Comparison of ENCODE assay signal across 10 mouse cellular contexts in genomic region chr14:102020161-102020605, GRCm38 (mm10).
DNase-seq lines count a peak whose midpoint lies in the region; ATAC-seq lines count a peak whose summit lies in the region.
"Had no signal": no experiment of that assay in that cellular context is flagged by ENCODE, and none has a peak within 500 bp of the region (broad histone marks: within the 10 kb centered on the region; RNA-seq: fewer than 3 reads in every experiment).

No protein-coding gene starts in this region.

- DNase-seq in embryo, embryonic 11 days, result peak; percentile 14
- DNase-seq in embryo, embryonic 9.5 days (ENCODE audit: extremely low spot score), result no peak
- peak; percentile 22 for DNase-seq in lung, postnatal 10 days
- DNase-seq in lung, postnatal 25 days (ENCODE audit: low spot score), result no peak
- DNase-seq in hindbrain, embryonic 14.5 days (ENCODE audit: low spot score), result peak; percentile 41
- DNase-seq in skeletal muscle tissue, adult 2 months (ENCODE audit: low read depth, low spot score), result peak; percentile 30
- no peak for DNase-seq in thymus, postnatal 10 days (ENCODE audit: low spot score in 2 of 2)
- DNase-seq: thymus, postnatal 14 days had no signal

- no peaks in the 10 kb centered on the region for H3K4me1 ChIP-seq in hindbrain, embryonic 14.5 days (replicated peaks; ENCODE audit: control insufficient read depth, insufficient read depth, low read length)
- H3K4me1 ChIP-seq: midbrain, embryonic 12.5 days had no signal

- H3K27me3 ChIP-seq in hindbrain, embryonic 14.5 days (ENCODE audit: control insufficient read depth, insufficient read depth, low read length), result no peaks in the 10 kb centered on the region
- H3K27me3 ChIP-seq: midbrain, embryonic 12.5 days had no signal

- 39% methylated on average over 8 of the region's 8 CpGs for WGBS in hindbrain, embryonic 14.5 days

- H3K9me3 ChIP-seq in hindbrain, embryonic 14.5 days (ENCODE audit: control insufficient read depth, low read length), result no peaks in the 10 kb centered on the region
- H3K9me3 ChIP-seq: midbrain, embryonic 12.5 days had no signal

- H3K4me2 ChIP-seq in hindbrain, embryonic 14.5 days (replicated peaks), result no peak overlapping the region
- H3K4me2 ChIP-seq: midbrain, embryonic 12.5 days had no signal

- no peak overlapping the region for H3K9ac ChIP-seq in hindbrain, embryonic 14.5 days
- H3K9ac ChIP-seq: midbrain, embryonic 12.5 days had no signal

- no peaks in the 10 kb centered on the region for H3K36me3 ChIP-seq in hindbrain, embryonic 14.5 days (replicated peaks; ENCODE audit: control insufficient read depth, insufficient read depth)
- H3K36me3 ChIP-seq: midbrain, embryonic 12.5 days had no signal

- H3K4me3 ChIP-seq in hindbrain, embryonic 14.5 days (replicated peaks; ENCODE audit: low read length), result no peak overlapping the region
- H3K4me3 ChIP-seq: midbrain, embryonic 12.5 days had no signal

- peak overlapping the region; percentile 6; the same call in 1 of the 2 replicates for H3K27ac ChIP-seq in hindbrain, embryonic 14.5 days
- H3K27ac ChIP-seq: midbrain, embryonic 12.5 days had no signal

- ATAC-seq in hindbrain, embryonic 14.5 days (ENCODE audit: low FRiP score), result peak; percentile 70
- ATAC-seq in granulocyte monocyte progenitor cell, adult 5-6 weeks (replicated peaks; ENCODE audit: poor library complexity, severe bottlenecking), result no peak

Comparison
In these comparisons a context has a peak if more than half of its experiments do, and no peak if none do; other contexts are left out.
1. DNase-seq: peak in embryo, embryonic 11 days (single experiment), lung, postnatal 10 days (single experiment), hindbrain, embryonic 14.5 days (single experiment) and skeletal muscle tissue, adult 2 months (single experiment); none in embryo, embryonic 9.5 days (single experiment), lung, postnatal 25 days (single experiment) and thymus, postnatal 10 days (0 of 2).